Mouse (Mus musculus) 3134 (cell line): ENCODE data around the gene Uba52.

Experiments
- DNase-seq: peaks from one replicate; pipeline ENCODE4 v3.0.0-alpha.2; 2011; ENCODE audit warnings: low spot score; ENCODE audit not compliant: insufficient read length; ENCODE audit errors: extremely low read depth

Uba52 gene

GRCm38 (mm10) chr8:70461765-70462515 is 48.7 kb downstream of the Uba52 start:
- peak; percentile 83 for DNase-seq

- DNase-seq: peak; percentile 67
Measured at GRCm38 (mm10) chr8:70460606-70461005, 50.0 kb downstream of the Uba52 start.

GRCm38 (mm10) chr8:70460199-70460598 is 50.4 kb downstream of the Uba52 start:
- peak; percentile 49 for DNase-seq

- DNase-seq: no peak
Measured at GRCm38 (mm10) chr8:70459636-70460035, 51.0 kb downstream of the Uba52 start.

GRCm38 (mm10) chr8:70458462-70458861 is 52.1 kb downstream of the Uba52 start:
- no peak for DNase-seq
